Mouse (Mus musculus) monocyte, adult 2 months (primary cell): ENCODE measurements around the gene 1700042G07Rik.
"Not testable (repeated sequence)": the region's sequence is repeated elsewhere in the genome, so short reads cannot be mapped to it uniquely, and the experiment has no call there.

Experiments used
- DNase-seq, 2 experiments: peaks; one replicate each; pipeline ENCODE4 v3.0.0; 2022; ENCODE audit warnings: low spot score in 2 of 2, low read depth in 1 of 2

1700042G07Rik gene

DNA sequence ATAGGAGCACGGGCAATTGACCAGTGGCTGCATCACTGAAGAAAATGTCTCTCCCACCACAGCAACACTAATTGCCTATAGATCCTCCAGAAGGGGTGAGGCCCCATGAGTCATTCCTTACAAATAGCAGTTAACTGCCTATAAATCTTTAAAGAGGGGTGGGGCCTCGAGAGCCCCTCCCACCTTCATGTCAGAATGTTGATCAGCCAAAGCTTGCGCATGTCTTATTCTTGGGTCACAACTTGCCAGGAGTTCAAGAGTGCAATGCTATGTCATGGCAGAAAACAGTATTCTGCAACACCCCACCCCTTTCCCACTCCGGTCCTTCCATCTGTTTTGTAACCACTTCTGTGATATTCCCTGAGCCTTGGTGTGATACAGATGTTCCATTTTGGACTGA is 33.4 kb downstream of the 1700042G07Rik start:
- no peak for DNase-seq

DNA sequence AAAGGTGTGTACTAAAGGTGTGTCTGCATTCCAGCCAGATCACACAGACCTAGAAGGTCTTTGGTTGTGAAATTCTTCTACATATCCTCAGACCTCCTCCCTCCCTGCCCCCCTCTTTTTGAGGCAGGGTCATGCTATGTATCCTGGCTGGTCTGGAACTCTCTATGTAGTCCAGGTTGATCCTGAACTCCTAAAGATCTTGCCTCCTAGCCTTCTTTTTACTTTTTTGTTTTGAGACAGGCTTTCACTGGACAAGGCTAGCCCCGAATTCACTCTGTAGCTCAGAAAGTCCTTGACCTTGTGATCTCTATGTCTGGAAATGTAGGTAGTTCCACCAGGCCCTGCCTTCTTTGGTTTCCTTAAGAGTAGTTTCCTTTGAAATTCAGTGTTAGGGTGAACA is 35.7 kb downstream of the 1700042G07Rik start:
- no peak for DNase-seq

DNA sequence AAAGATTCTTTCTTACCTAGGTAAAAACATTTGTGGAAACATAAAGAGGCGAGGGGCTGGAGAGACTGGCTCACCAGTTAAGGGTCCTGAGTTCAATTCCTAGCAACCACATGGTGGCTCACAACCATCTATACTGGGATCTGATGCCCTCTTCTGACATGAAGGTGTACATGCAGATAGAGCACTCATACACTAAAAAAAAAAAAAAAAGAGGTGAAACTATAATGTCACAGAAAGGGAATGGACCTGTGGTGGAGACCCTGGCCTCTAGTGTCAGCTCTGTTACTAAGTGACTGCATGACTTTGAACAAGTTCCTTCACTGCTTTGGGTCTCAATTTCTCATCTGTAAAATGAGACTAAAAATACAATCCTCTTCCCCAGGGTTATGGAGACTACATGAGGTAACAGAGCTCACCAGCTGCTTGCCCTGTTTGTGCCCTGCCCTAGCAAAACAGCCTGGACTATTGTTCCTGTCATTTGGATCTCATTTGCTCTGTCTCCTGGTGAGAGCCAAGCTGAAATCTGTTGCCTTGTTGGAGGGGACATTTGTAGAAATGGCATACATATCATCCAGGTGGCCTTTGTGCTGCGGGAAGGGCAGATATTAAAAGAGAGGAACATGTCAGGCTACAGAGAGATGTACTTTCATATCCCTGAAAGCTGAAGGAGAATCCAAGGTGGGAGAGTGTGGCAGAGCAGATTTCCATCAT is 42.9 kb downstream of the 1700042G07Rik start:
- no peak for DNase-seq

DNA sequence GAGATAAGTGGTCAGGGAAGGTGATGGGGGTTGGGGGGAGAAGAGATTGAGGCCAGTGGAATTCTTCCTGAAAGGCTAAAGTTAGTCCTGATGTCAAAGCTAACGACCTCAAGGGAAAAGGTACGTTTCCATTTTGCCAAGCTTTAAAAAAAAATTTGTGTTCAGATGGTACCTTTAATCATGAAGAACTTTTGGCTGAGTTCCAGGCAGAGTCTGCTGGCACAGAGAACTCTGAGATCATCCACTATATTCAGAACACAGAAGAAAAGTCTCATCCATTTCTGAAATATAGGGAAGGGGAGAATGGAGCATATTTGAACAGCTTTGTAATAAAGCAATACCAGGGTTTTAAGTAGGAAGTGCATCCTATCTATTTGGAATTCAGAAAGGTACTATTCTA is 43.9 kb downstream of the 1700042G07Rik start:
- DNase-seq: no peak

DNA sequence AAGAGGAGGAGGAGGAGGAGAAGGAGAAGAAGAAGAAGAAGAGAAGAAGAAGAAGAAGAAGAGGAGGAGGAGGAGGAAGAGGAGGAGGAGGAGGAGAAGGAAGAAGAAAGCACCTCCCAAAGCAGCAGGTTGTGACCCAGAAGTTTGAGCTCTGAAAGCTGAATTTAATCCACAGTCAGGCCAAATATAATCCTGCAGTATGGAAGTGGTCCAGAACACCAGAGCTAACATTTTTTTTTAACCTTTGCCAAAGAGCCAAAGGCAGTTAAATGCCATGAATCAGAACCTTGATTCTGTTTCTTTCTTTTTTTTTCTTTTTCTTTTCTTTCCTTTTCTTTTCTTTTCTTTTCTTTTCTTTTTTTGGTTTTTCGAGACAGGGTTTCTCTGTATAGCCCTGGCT is 44.5 kb downstream of the 1700042G07Rik start:
- not testable (repeated sequence) for DNase-seq

DNA sequence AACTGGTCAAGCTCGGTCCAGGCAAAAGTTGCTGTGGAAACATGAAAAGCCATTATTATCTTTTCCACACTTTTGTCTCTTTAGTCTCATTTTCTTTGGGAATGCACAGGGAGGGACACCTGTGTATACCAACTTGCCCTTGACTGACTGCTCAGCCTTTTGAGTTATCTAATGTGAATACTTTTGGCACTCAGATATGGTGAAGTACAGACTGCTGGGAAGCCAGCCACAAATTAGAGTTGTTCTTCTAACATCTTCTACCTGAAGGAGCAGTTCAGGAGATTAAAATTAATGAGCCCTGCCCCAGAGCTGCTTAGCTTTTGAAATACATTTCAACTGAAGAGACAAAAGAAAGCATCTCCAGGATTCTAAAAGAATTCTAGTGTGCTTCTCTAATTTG is 45.9 kb downstream of the 1700042G07Rik start:
- no peak for DNase-seq

DNA sequence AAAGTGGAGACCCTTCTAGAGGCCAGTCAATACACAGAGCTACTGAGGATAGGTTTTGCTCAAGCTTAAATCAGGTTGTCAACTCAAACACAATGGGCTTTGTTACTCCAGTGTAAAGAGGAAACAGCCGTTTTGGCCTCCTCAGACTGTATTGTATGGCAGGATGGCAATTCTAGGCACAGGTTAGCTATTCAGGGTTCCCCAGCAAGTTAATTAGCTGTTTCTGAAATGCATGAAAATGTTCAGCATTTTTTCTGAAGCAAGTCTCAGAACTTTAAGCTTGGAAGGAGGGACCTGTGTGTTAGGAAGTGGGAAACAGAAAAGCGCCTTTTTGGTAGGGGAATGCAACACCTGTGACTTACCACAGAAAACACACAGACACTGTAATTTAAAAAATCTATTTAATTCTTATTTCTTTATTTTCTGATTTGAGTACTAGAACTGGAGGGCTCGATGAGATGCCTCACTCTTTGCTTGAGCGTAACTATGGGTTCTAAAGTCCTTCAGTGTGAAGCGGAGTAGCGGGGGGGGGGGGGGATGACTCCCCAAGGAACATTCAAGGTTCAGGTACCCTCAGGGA is 47.0 kb downstream of the 1700042G07Rik start:
- no peak for DNase-seq

DNA sequence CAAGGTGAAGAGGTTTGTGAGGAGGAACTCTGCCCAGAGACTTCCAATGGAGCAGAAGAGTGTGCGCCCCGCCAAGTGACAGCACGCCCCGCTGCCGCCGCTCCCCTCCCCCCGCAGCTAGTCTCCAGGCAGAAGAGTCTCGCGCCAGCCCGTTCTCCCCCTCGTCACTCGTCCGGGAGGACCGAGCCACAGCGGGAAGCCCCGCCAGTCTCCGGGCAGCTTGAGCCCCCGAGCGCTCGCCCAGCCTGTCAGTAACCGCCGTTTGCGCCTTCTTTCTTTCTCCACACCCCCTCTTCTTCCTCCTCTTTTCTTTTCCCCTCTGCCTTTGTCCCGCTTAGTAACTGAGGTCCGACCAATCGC is 47.6 kb downstream of the 1700042G07Rik start:
- DNase-seq: no peak

DNA sequence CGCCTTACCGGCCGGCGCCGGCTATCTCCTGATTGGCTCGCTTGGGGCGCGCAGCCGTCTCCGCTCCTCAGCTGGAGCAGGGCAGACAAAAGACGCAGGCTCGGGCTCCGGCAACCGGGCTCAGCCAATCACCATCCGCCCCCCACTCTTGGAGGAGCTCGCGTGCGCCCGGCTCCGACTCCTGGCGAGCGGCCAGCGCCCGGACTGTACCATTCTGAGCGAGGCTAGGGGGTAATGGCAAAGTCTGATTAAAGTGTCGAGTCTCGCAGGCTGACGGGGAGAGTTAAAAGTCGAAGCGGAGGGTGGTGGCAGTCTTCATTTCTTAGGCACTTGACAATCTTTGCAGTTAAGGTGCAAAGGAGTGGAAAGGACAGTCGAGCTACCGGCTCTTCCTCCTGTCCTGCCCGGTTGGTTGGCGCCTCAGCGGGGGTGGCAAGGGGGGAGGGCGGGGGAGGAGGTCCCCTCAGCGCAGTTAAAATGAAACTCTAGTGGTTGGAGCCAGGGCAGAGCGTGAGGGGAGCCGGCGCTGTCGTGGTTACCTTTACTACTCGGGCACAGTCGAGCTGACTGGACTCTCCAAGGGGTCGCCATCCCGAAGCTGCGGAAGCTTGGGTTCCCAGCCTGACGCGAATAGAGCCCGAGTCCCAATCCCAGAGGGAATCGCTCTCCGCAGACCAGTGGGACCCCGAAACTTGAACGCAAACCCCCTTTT is 48.1 kb downstream of the 1700042G07Rik start, which contains the start of gene Pik3r3:
TSS of gene Pik3r3 (plus strand) at position 479 of the 712 bp plus-strand sequence.
- peak; percentile 92 to 96 for DNase-seq

DNA sequence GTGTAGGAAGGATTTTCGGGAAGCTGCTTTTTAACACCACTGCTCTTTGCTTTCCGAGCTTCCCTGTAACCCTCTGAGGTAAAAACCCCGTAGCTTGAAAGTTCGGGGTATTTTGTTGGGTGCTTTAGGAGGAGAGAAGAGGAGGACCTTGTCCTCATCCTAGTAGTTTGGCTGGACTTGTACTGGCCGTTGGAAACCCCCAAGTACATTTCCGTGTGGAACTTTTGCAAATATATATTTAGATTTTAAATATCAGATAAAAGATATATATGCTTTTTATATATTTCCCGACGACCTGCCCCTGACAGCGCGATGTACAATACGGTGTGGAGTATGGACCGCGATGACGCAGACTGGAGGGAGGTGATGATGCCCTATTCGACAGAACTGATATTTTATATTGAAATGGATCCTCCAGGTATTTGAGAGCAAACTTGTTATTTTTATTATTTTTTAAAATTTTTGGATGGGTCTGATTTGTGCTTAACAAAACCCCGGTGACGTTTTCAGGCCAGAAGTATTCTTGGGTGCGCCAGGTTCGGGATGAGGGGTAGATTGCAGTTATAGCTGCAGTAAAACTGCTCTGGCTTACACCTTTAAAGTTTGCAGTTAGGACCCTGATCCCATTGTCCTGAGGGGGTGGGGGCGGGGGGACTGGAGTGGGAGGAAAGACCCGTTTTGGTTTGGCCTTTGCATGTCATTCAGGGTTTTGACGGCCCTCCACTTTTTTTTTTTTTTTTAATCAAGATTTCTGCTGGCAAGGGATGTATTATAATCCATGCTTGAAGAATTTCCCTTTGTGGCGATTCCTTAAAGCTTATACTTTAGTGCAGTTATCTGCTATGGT is 49.0 kb downstream of the 1700042G07Rik start:
- DNase-seq: peak in 1 of 2 experiments; percentile 2

DNA sequence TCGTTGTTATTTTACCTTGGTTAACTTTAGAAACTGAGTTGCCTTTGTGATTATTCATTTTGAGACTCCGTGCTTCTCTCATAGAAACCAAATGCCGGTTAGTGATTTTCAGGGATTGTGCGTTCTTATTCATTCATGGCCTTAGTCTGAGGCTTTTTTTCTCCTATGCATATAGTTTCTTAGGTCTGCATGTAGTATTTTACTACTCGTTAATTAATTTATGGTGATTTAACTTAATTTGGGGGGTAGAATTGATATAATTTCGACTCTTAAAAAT is 49.6 kb downstream of the 1700042G07Rik start:
- no peak for DNase-seq
